Mouse (Mus musculus): ENCODE measurements around the gene Rheb. TPM values are rescaled to one million over a fixed set of nuclear protein-coding genes. Genes with fewer than 3 reads are reported as not detected.
A peak's percentile ranks its signal among the peaks of the same experiment; 100 is the strongest.

Rheb gene
- 100 to 1,000 TPM; 118 to 130 TPM for total RNA-seq (2021)
- long read RNA-seq, experiment 1, transcript Rheb-201 (8 exons, 1,784 nt), result major isoform, 321 of 338 reads
- long read RNA-seq, experiment 1, partial matches to known transcripts, result 2 of 338 reads
- long read RNA-seq, experiment 1, other reads (novel, unspliced or antisense), result 15 of 338 reads
- long read RNA-seq, experiment 2, full-length matches to known transcripts, result 241 of 255 reads
- long read RNA-seq, experiment 2, partial matches to known transcripts, result 0 of 255 reads
- long read RNA-seq, experiment 2, other reads (novel, unspliced or antisense), result 14 of 255 reads

GRCm38 (mm10) chr5:24842274-24843102 lies at the start of gene Rheb:
Gene Rheb, minus strand, starts transcription at chr5:24842624.
- intact Hi-C loops (cut with DNase I), result no loop called here
- DNase-seq (ENCODE audit: low spot score in 2 of 2), result peak; percentile 99

GRCm38 (mm10) chr5:24889860-24890259 lies 47.4 kb upstream of the Rheb start:
- intact Hi-C loops (cut with DNase I), result no loop called here
- no peak for DNase-seq (ENCODE audit: low spot score in 2 of 2)

- intact Hi-C loops (cut with DNase I), result no loop called here
- no peak for DNase-seq (ENCODE audit: low spot score in 2 of 2)
These were observed 46.6 kb upstream of the Rheb start for GRCm38 (mm10) chr5:24888874-24889591.

GRCm38 (mm10) chr5:24887271-24887670 lies 44.8 kb upstream of the Rheb start:
- DNase-seq (ENCODE audit: low spot score in 2 of 2), result no peak
- intact Hi-C loops (cut with DNase I), result no loop called here

- intact Hi-C loops (cut with DNase I), result no loop called here
These were observed 36.3 kb upstream of the Rheb start for GRCm38 (mm10) chr5:24878713-24879112.

GRCm38 (mm10) chr5:24877836-24878624 lies 35.6 kb upstream of the Rheb start:
- intact Hi-C loops (cut with DNase I), result no loop called here
- no peak for DNase-seq (ENCODE audit: low spot score in 2 of 2)

More at GRCm38 (mm10) chr5:24878713-24879112, 36.3 kb upstream of the Rheb start:
- no peak for DNase-seq (ENCODE audit: low spot score in 2 of 2)

- no peak for DNase-seq (ENCODE audit: low spot score in 2 of 2)
- intact Hi-C loops (cut with DNase I), result no loop called here
These were observed 34.2 kb upstream of the Rheb start for GRCm38 (mm10) chr5:24876653-24877052.

GRCm38 (mm10) chr5:24874111-24874510 lies 31.7 kb upstream of the Rheb start:
- intact Hi-C loops (cut with DNase I), result no loop called here
- DNase-seq (ENCODE audit: low spot score in 2 of 2), result no peak

- no peak for DNase-seq (ENCODE audit: low spot score in 2 of 2)
- intact Hi-C loops (cut with DNase I), result no loop called here
These were observed 30.8 kb upstream of the Rheb start for GRCm38 (mm10) chr5:24873221-24873620.

- intact Hi-C loops (cut with DNase I), result no loop called here
- peak; percentile 39 to 57 for DNase-seq (ENCODE audit: low spot score in 2 of 2)
These were observed 28.9 kb upstream of the Rheb start for GRCm38 (mm10) chr5:24871276-24871675.

GRCm38 (mm10) chr5:24869796-24870289 lies 27.4 kb upstream of the Rheb start:
- peak in 1 of 2 experiments; percentile 39 for DNase-seq (ENCODE audit: low spot score in 2 of 2)
- intact Hi-C loops (cut with DNase I), result no loop called here

- intact Hi-C loops (cut with DNase I), result no loop called here
- no peak for DNase-seq (ENCODE audit: low spot score in 2 of 2)
These were observed 21.4 kb upstream of the Rheb start for GRCm38 (mm10) chr5:24863804-24864203.

GRCm38 (mm10) chr5:24861449-24861930 lies 19.1 kb upstream of the Rheb start:
- no peak for DNase-seq (ENCODE audit: low spot score in 2 of 2)
- intact Hi-C loops (cut with DNase I), result no loop called here

- peak; percentile 66 to 90 for DNase-seq (ENCODE audit: low spot score in 2 of 2)
- intact Hi-C loops (cut with DNase I), result no loop called here
These were observed 18.4 kb upstream of the Rheb start for GRCm38 (mm10) chr5:24860635-24861448.

- intact Hi-C loops (cut with DNase I), result no loop called here
- no peak for DNase-seq (ENCODE audit: low spot score in 2 of 2)
These were observed 17.5 kb upstream of the Rheb start for GRCm38 (mm10) chr5:24859771-24860540.

GRCm38 (mm10) chr5:24854827-24855600 lies 12.6 kb upstream of the Rheb start:
- DNase-seq (ENCODE audit: low spot score in 2 of 2), result no peak
- intact Hi-C loops (cut with DNase I), result no loop called here

GRCm38 (mm10) chr5:24854256-24854655 lies 11.8 kb upstream of the Rheb start:
- DNase-seq (ENCODE audit: low spot score in 2 of 2), result no peak
- intact Hi-C loops (cut with DNase I), result no loop called here

Data from left cerebral cortex, postnatal 14 days (tissue).